In the genomic region with DNA sequence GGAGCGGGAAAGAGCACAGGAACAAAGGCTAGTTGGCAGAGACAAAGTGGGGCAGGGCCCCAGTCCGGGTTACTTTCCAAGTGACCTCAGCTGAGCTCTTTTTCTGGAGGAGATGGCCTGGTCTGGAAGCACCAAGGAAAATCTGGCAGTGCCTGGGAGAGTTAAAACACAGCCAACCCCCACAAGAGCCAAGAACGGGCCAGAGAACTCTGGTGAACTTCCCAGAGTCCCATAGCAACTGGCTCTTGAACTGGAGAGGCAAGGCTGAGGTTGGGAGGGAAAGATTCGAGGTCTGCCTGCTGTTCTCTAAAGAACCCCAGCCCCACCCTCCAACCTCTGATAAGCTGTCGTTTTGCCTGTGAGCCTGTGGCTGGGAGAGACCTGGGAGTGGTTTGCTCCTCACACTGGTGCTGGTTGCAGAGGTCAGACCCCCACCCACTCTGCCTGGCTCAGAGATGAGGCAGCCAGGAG, we compare ENCODE assay signal across 10 mouse cellular contexts. TPM values are rescaled to one million over a fixed set of nuclear protein-coding genes. Genes with fewer than 3 reads are reported as not detected.
DNase-seq lines count a peak whose midpoint lies in the region; ATAC-seq and TF ChIP-seq lines count a peak whose summit lies in the region.
"Had no signal": no experiment of that assay in that cellular context is flagged by ENCODE, and none has a peak within 500 bp of the region (broad histone marks: within the 10 kb centered on the region; RNA-seq: fewer than 3 reads in every experiment).

No protein-coding gene starts in this region.

- H3K27me3 ChIP-seq in hindbrain, postnatal 0 days (ENCODE audit: insufficient read depth, low read length) = no peaks in the 10 kb centered on the region
- no peaks in the 10 kb centered on the region for H3K27me3 ChIP-seq in hindbrain, embryonic 13.5 days
- H3K27me3 ChIP-seq in heart, embryonic 10.5 days (ENCODE audit: insufficient read depth, poor library complexity, severe bottlenecking) = no peaks in the 10 kb centered on the region
- no peaks in the 10 kb centered on the region for H3K27me3 ChIP-seq in stomach, embryonic 14.5 days (ENCODE audit: control insufficient read depth, insufficient read depth, low read length)
- H3K27me3 ChIP-seq: CH12.LX had no signal

- 37% methylated on average over 5 of the region's 5 CpGs for WGBS in hindbrain, postnatal 0 days
- WGBS in hindbrain, embryonic 13.5 days = 54% methylated on average over 5 of the region's 5 CpGs
- WGBS in heart, embryonic 10.5 days = 44% methylated on average over 5 of the region's 5 CpGs
- WGBS in stomach, embryonic 14.5 days = 46% methylated on average over 5 of the region's 5 CpGs

- no peak for TF ChIP-seq CTCF in hindbrain, postnatal 0 days (IDR thresholded peaks at IDR 0.05; ENCODE audit: low read depth)

- H3K4me3 ChIP-seq in hindbrain, postnatal 0 days (ENCODE audit: low read length) = no peak overlapping the region
- H3K4me3 ChIP-seq in hindbrain, embryonic 13.5 days = no peak overlapping the region
- no peak overlapping the region for H3K4me3 ChIP-seq in heart, embryonic 10.5 days
- no peak overlapping the region for H3K4me3 ChIP-seq in stomach, embryonic 14.5 days (ENCODE audit: low read depth, low read length)

- H3K27ac ChIP-seq in hindbrain, postnatal 0 days = no peak overlapping the region
- no peak overlapping the region for H3K27ac ChIP-seq in hindbrain, embryonic 13.5 days
- 0 out of 2 replicates have a peak overlapping the region, but pooled peaks have one; percentile 5 for H3K27ac ChIP-seq in heart, embryonic 10.5 days
- H3K27ac ChIP-seq in stomach, embryonic 14.5 days (ENCODE audit: low read length) = no peak overlapping the region

- no peaks in the 10 kb centered on the region for H3K36me3 ChIP-seq in hindbrain, postnatal 0 days (ENCODE audit: insufficient read depth, low read length)
- no peaks in the 10 kb centered on the region for H3K36me3 ChIP-seq in hindbrain, embryonic 13.5 days
- H3K36me3 ChIP-seq in heart, embryonic 10.5 days = no peaks in the 10 kb centered on the region
- H3K36me3 ChIP-seq in stomach, embryonic 14.5 days (ENCODE audit: control insufficient read depth, insufficient read depth, low read length) = no peaks in the 10 kb centered on the region

- no peak overlapping the region for H3K4me2 ChIP-seq in hindbrain, postnatal 0 days (ENCODE audit: low read depth, low read length)
- no peak overlapping the region for H3K4me2 ChIP-seq in hindbrain, embryonic 13.5 days
- no peak overlapping the region for H3K4me2 ChIP-seq in stomach, embryonic 14.5 days (replicated peaks; ENCODE audit: low read depth, low read length)

- ATAC-seq in hindbrain, postnatal 0 days = peak; percentile 51; the same call in 1 of the 2 replicates
- no peak for ATAC-seq in hindbrain, embryonic 13.5 days (ENCODE audit: low FRiP score)
- ATAC-seq in stomach, embryonic 14.5 days (ENCODE audit: insufficient number of reproducible peaks, insufficient read depth, low FRiP score, low read depth) = peak; percentile 64

- peak; percentile 23 for DNase-seq in hindbrain, postnatal 0 days (ENCODE audit: low spot score)
- peak; percentile 61 to 63 for DNase-seq in right cerebral cortex, postnatal 10 days (ENCODE audit: low spot score in 2 of 2)
- no peak for DNase-seq in right cerebral cortex, postnatal 25 days
- no peak for DNase-seq in heart, embryonic 10.5 days (ENCODE audit: low spot score)
- no peak for DNase-seq in spleen, postnatal 36 days (ENCODE audit: low spot score in 2 of 2)
- DNase-seq in cerebellum, adult 11 months = no peak

- H3K9ac ChIP-seq in hindbrain, postnatal 0 days (replicated peaks; ENCODE audit: low read length) = no peak overlapping the region
- no peak overlapping the region for H3K9ac ChIP-seq in hindbrain, embryonic 13.5 days
- H3K9ac ChIP-seq in stomach, embryonic 14.5 days (replicated peaks; ENCODE audit: low read depth, low read length) = no peak overlapping the region

- no peaks in the 10 kb centered on the region for H3K4me1 ChIP-seq in hindbrain, postnatal 0 days (ENCODE audit: insufficient read depth, low read length)
- H3K4me1 ChIP-seq in hindbrain, embryonic 13.5 days (replicated peaks) = no peaks in the 10 kb centered on the region
- peaks cover 10% of the 10 kb centered on the region; the same call in 1 of the 2 replicates for H3K4me1 ChIP-seq in heart, embryonic 10.5 days
- 0 out of 2 replicates have a peak, but pooled peaks cover 3% of the 10 kb centered on the region for H3K4me1 ChIP-seq in stomach, embryonic 14.5 days (ENCODE audit: control insufficient read depth, insufficient read depth, low read length)

- no peaks in the 10 kb centered on the region for H3K9me3 ChIP-seq in hindbrain, postnatal 0 days (ENCODE audit: low read length)
- peaks cover 2% of the 10 kb centered on the region; the same call in 1 of the 2 replicates for H3K9me3 ChIP-seq in hindbrain, embryonic 13.5 days
- no peaks in the 10 kb centered on the region for H3K9me3 ChIP-seq in heart, embryonic 10.5 days
- H3K9me3 ChIP-seq in stomach, embryonic 14.5 days (ENCODE audit: control insufficient read depth, low read depth, low read length) = no peaks in the 10 kb centered on the region

RNA-seq across cellular contexts. Expression of a gene that starts 50.5 kb away (rescaled TPM):
- total RNA-seq in hindbrain, postnatal 0 days (2014; rRNA removed) = 7.1 and 7.3 TPM in 2 replicates
- polyA plus RNA-seq in hindbrain, postnatal 0 days (2015; fragmentation: Nextera tagmentation; extraction: Ambion mirVana) = 2.7 and 3.9 TPM in 2 replicates
- polyA plus RNA-seq in hindbrain, embryonic 13.5 days (2015; fragmentation: Nextera tagmentation; extraction: Ambion mirVana) = 5.2 and 6.1 TPM in 2 replicates
- 31.4 and 51.0 TPM in 2 replicates for polyA plus RNA-seq in heart, embryonic 10.5 days (2016; fragmentation: Nextera tagmentation; extraction: Ambion mirVana)
- polyA plus RNA-seq in stomach, embryonic 14.5 days (2014; fragmentation: Nextera tagmentation; extraction: Ambion mirVana) = 46.6 and 48.6 TPM in 2 replicates
- total RNA-seq: monocyte, adult 5-6 weeks had no signal

Comparison
In these comparisons a context has a peak if more than half of its experiments do, and no peak if none do; other contexts are left out.
1. DNase-seq: peak in hindbrain, postnatal 0 days (single experiment) and right cerebral cortex, postnatal 10 days (2 of 2); none in right cerebral cortex, postnatal 25 days (single experiment), heart, embryonic 10.5 days (single experiment), spleen, postnatal 36 days (0 of 2) and cerebellum, adult 11 months (single experiment).